Mouse (Mus musculus): ENCODE results near the gene Pgm3. TPM values are rescaled to one million over a fixed set of nuclear protein-coding genes. Genes with fewer than 3 reads are reported as not detected.

The Pgm3 gene
- polyA plus RNA-seq, 1 experiment from 2014 or later = 34.0 TPM

DNA sequence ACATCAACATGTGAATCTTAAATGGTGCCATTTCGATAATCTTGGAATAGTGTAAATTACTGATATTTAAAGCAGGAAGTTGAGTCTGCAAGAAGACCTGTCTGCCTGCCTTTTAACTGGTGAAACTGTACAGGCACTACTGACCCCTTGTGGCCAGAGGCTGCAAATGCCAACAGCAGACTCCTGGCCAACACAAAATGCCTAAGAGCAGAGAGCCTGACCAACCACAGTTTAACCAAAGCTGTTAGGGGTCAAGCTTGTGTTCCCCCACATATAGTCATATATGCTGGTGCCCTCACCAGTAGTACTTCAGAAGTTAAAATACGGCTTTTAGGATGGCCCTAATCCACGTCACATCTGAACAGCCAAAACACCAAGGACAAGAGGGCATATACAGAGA lies 12.1 kb upstream of the Pgm3 start:
- Histone ChIP-seq H3K36me3 (replicated peaks) (no peaks in the 10 kb centered on the region), H3K9me3 (no peaks in the 10 kb centered on the region), H3K4me1 (no peaks in the 10 kb centered on the region), H3K4me3 (no peak overlapping the region), H3K27me3 (replicated peaks; ENCODE audit: low read depth, poor library complexity, severe bottlenecking) (no peaks in the 10 kb centered on the region), H3K27ac (replicated peaks) (no peak overlapping the region)
- peak; percentile 70 for DNase-seq (ENCODE audit: low spot score)
- WGBS = 59% methylated on average over 3 of the region's 3 CpGs

DNA sequence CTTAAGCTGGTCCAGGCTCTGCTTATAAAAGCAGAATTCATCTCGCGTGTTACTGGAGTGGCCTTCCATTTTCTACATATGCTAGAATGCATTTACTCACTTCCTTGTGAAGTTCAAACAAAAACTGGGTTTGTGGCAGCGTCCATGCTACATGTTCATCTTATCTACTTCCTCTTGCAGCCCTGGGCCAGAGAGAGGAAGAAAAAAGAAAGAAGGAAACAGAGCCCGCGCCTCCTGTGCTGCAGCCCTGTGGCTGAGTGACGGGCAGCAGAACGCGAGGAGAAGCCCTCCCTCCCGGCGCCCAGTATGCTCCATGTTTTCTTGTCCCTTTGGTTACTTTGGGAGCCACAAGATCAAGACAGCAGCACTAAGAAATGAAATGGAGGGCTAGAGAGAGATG lies 8.0 kb upstream of the Pgm3 start:
- no peaks in the 10 kb centered on the region for H3K4me1 ChIP-seq
- no peaks in the 10 kb centered on the region for H3K27me3 ChIP-seq (replicated peaks; ENCODE audit: low read depth, poor library complexity, severe bottlenecking)
- WGBS = 92% methylated on average over 10 of the region's 10 CpGs
- H3K9me3 ChIP-seq = no peaks in the 10 kb centered on the region
- no peak overlapping the region for H3K27ac ChIP-seq (replicated peaks)
- no peak overlapping the region for H3K4me3 ChIP-seq
- DNase-seq (ENCODE audit: low spot score) = no peak
- no peaks in the 10 kb centered on the region for H3K36me3 ChIP-seq (replicated peaks)

DNA sequence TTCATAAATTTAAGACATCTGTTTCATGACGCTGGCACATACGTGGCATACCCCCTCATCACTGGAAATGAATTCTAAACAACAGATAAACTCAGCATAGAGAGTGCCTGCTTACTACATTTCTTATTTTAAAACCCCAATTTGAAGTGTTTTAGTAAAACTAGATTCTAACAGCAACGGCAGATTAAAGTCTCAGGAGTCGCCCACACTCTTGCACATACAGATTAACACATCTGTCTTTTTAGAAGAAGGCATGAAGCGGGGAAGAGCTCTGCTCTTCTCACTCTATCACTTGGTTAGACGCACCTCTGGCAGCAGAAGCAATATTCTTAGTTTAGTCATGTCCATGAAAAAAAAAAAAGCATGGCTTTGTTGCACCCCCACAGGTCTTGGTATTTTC lies 3.5 kb upstream of the Pgm3 start:
- peaks cover 19% of the 10 kb centered on the region for H3K4me1 ChIP-seq
- 92% methylated on average over 6 of the region's 6 CpGs for WGBS
- no peaks in the 10 kb centered on the region for H3K36me3 ChIP-seq (replicated peaks)
- DNase-seq (ENCODE audit: low spot score) = no peak
- H3K27me3 ChIP-seq (replicated peaks; ENCODE audit: low read depth, poor library complexity, severe bottlenecking) = no peaks in the 10 kb centered on the region
- H3K9me3 ChIP-seq = no peaks in the 10 kb centered on the region
- H3K27ac ChIP-seq (replicated peaks) = no peak overlapping the region
- no peak overlapping the region for H3K4me3 ChIP-seq

DNA sequence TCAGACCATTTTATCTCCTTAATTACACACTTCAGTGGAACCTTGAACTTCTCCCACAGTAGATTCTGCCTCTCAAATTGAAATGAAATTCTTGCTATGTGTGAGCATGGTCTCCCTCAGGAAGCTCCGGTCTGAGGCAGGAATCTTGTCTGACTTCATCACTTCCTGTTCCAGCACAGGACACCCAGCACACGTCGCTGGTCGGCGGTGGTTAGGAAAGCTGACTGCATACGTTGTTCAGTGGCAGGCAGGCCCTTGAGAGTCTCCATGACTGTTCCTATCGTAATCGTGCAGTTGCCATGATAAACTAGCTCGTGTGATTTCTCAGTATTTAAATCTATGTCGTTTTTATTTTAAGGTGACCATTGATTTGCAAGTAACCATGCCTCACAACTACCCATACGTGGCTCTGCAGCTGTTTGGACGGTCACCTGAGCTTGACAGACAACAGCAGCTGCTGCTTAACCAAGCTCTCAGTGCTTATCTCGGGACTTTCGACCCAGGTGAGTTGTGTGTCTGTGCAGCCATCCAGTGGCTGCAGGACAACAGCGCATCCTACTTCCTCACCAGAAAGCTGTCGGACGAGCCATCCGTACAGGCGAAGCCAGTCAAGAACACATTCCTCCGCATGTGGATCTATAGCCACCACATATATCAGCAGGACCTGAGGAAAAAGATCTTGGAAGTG lies 2.1 kb upstream of the Pgm3 start:
- no peak for DNase-seq (ENCODE audit: low spot score)
- Histone ChIP-seq H3K4me1 (peaks cover 20% of the 10 kb centered on the region), H3K4me3 (no peak overlapping the region), H3K36me3 (replicated peaks) (peaks cover 10% of the 10 kb centered on the region), H3K27me3 (replicated peaks; ENCODE audit: low read depth, poor library complexity, severe bottlenecking) (no peaks in the 10 kb centered on the region), H3K27ac (replicated peaks) (no peak overlapping the region), H3K9me3 (no peaks in the 10 kb centered on the region)
- WGBS = 84% methylated on average over 20 of the region's 20 CpGs

DNA sequence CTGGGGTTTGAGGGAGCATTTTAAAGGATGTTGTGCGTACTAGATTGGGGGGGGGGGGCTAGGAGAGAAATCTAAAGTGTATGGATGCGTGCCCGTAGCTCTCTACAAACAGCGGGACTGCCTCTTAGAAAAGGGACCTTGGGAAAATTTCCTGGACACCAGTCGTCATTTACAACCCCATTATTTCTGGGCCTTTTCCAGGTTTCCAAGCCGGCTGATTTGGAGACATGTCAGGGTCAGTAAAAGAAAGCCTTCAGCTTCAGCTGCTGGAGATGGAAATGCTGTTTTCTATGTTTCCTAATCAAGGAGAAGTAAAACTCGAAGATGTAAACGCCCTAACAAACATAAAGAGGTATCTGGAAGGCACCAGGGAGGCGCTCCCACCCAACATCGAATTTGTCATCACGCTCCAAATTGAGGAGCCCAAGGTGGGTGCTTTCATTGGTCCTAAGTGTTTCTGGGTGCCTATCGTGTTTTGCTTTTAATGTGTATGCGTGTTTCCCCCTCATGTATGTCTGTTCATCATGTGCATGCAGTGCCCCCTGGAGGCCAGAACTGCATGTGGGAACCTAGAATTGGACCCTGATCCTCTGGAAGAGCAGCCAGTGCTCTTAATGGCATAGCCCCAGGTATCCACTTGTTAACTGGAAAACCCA lies 1.1 kb upstream of the Pgm3 start:
- peaks cover 14% of the 10 kb centered on the region for H3K36me3 ChIP-seq (replicated peaks)
- DNase-seq (ENCODE audit: low spot score) = peak; percentile 84
- H3K27me3 ChIP-seq (replicated peaks; ENCODE audit: low read depth, poor library complexity, severe bottlenecking) = no peaks in the 10 kb centered on the region
- H3K4me1 ChIP-seq = peaks cover 20% of the 10 kb centered on the region
- peak overlapping the region; percentile 80 for H3K4me3 ChIP-seq
- 9% methylated on average over 13 of the region's 13 CpGs for WGBS
- no peak overlapping the region for H3K27ac ChIP-seq (replicated peaks)
- no peaks in the 10 kb centered on the region for H3K9me3 ChIP-seq

DNA sequence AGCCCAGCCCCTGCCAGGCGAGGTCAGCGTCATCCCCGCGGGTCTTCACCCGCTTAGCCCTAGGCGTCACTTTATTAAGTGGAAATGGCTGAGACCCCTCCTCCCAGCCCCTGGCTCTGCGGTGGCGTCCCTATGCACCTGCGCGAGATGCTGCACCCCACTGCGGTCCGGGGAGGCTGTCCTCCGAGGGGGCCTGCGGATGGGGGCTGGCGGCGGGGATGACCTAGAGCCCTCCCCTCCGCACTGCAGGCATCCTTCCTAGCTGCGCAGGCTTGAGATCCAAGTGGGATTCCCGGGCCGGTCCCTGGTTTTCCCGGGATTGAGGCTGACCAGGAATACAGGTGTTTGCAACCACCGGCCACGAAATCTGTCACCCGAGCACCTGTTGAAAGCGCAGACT lies 554 bp upstream of the Pgm3 start:
- peak overlapping the region; percentile 83; the same call in 1 of the 2 replicates for H3K27ac ChIP-seq (replicated peaks)
- H3K9me3 ChIP-seq = no peaks in the 10 kb centered on the region
- peak overlapping the region; percentile 80 for H3K4me3 ChIP-seq
- H3K4me1 ChIP-seq = peaks cover 20% of the 10 kb centered on the region
- no peaks in the 10 kb centered on the region for H3K27me3 ChIP-seq (replicated peaks; ENCODE audit: low read depth, poor library complexity, severe bottlenecking)
- WGBS = under 1% methylated on average over 25 of the region's 25 CpGs
- peaks cover 19% of the 10 kb centered on the region for H3K36me3 ChIP-seq (replicated peaks)
- DNase-seq (ENCODE audit: low spot score) = no peak

DNA sequence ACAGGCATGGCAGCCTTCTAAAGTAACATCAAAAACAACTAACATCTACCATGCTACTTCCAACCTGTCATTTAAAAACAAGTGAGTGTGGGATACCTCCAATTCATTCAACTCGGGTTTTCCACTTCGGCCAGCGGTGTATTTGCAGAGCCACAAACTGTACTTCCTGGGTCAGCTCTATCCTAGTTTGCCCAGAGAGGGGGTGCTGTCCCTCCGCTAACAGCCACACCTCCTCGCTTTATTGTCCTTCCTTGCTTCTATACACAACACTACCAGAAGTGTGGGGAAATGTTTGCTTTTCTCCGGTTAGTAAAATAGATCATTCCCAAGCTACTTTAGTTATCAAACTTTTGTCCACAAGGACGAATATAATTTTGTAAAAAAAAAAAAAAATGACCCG lies 696 bp downstream of the Pgm3 start:
- peaks cover 32% of the 10 kb centered on the region for H3K36me3 ChIP-seq (replicated peaks)
- H3K27ac ChIP-seq (replicated peaks) = no peak overlapping the region
- H3K27me3 ChIP-seq (replicated peaks; ENCODE audit: low read depth, poor library complexity, severe bottlenecking) = no peaks in the 10 kb centered on the region
- peak overlapping the region; percentile 80 for H3K4me3 ChIP-seq
- no peaks in the 10 kb centered on the region for H3K9me3 ChIP-seq
- WGBS = 21% methylated on average over 8 of the region's 8 CpGs
- no peak for DNase-seq (ENCODE audit: low spot score)
- peaks cover 20% of the 10 kb centered on the region for H3K4me1 ChIP-seq

DNA sequence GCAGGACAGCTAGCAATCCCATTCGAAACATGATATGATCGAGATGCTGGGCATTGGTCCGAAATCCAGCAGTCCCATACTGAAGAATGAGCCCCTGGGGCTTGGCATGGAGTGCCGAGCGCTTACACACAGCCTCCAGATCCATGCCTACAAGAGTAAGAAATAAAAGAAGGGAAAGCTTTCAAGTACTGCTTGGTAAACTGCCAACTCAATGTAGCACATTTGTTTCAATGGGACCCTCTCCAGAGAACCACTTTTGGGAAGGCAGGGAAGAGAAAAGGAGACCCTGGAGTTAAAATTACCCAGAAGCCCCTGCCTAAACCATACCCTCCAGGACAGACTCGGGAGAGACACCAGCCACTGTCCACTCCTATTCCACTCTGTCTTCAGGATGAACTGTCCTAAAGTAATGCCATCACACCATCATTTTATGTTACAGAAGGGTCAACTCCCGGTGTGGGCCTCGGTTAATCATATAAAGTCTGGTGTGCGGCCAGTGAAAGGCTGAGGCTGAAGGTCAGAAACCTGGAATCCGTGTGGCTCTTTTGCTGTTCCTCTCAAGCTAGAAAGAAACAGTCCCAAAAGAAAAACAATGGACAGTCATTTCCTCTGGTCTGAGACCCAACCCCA lies 1.3 kb downstream of the Pgm3 start:
- Histone ChIP-seq H3K27me3 (replicated peaks; ENCODE audit: low read depth, poor library complexity, severe bottlenecking) (no peaks in the 10 kb centered on the region), H3K4me1 (peaks cover 20% of the 10 kb centered on the region), H3K4me3 (peak overlapping the region; percentile 80), H3K36me3 (replicated peaks) (peaks cover 37% of the 10 kb centered on the region), H3K9me3 (no peaks in the 10 kb centered on the region), H3K27ac (replicated peaks) (no peak overlapping the region)
- WGBS = 81% methylated on average over 10 of the region's 10 CpGs
- DNase-seq (ENCODE audit: low spot score) = no peak

DNA sequence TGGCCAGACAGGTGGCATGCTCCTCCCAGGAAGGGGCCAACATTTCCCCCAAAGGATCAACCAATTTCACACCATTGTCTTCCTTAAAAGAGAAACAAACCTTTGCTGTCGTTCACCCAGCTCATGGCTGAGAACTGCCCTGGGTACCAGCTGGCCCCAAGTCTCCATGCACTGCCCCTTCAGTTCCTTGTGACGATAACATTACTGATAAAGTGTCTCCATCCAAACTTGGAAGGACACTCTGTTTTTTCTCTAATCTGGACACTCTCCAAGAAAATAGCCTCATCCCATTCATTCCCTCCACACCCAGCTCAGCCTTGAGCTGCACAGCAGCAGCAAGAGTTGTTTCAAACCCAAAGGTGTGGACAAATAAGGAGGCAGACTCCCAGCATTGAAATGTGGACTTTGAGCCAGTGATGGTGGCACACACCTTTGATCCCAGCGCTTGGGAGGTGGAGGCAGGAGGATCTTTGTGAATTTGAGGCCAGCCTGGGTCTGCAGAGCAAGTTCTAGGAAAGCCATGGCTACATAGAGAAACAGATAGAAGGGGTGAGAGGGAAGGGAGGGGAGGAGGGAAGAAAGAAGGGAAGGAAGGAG lies 2.2 kb downstream of the Pgm3 start:
- WGBS = 85% methylated on average over 3 of the region's 3 CpGs
- peaks cover 47% of the 10 kb centered on the region for H3K36me3 ChIP-seq (replicated peaks)

DNA sequence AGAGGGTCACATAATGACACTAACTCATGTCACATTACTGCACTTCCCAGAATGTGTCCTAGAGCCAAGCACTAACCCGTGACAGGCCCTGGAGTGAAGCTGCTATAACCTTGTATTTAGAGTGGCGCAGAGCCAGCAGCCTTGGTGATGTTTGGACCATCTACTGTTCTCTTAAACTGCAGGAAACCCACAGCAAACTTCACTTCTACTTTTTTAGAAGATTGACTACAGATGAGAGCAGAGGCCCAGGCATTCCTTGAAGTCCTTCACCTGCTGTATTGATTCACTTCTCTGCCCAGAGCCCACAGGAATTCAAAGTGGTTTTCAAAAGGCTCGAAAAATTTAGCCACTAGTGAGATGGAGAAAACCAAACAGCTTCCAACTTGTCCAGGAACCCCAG lies 11.1 kb downstream of the Pgm3 start:
- 90% methylated on average over 3 of the region's 3 CpGs for WGBS

More for the DNA sequence above, 2.2 kb downstream of the Pgm3 start:
- no peaks in the 10 kb centered on the region for H3K9me3 ChIP-seq
- no peak overlapping the region for H3K4me3 ChIP-seq
- DNase-seq (ENCODE audit: low spot score) = no peak
- H3K27ac ChIP-seq (replicated peaks) = no peak overlapping the region
- no peaks in the 10 kb centered on the region for H3K27me3 ChIP-seq (replicated peaks; ENCODE audit: low read depth, poor library complexity, severe bottlenecking)
- H3K4me1 ChIP-seq = peaks cover 20% of the 10 kb centered on the region

DNA sequence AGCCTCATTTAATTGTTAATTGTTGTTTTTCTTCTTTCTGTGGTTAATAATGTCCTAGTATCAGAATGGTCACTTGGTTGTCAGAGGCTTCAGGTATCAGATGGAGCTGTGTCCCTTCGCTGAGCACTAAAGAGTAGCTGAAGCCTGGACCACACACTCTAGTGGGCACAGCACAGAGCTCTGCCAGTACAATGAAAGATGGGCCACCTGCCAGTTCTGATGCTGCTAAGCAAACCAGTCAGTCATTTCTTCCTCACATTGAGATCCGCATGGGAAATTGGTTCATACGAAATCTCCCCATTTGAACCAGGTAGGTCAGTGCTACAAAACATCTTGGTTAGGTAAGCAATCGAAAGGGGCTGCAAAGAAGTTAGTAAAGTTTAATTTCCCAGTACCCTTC lies 17.0 kb downstream of the Pgm3 start:
- H3K4me3 ChIP-seq = no peak overlapping the region
- peaks cover 90% of the 10 kb centered on the region for H3K36me3 ChIP-seq (replicated peaks)
- no peaks in the 10 kb centered on the region for H3K4me1 ChIP-seq
- WGBS = 93% methylated on average over 4 of the region's 4 CpGs
- no peaks in the 10 kb centered on the region for H3K27me3 ChIP-seq (replicated peaks; ENCODE audit: low read depth, poor library complexity, severe bottlenecking)
- H3K9me3 ChIP-seq = no peaks in the 10 kb centered on the region
- no peak for DNase-seq (ENCODE audit: low spot score)
- H3K27ac ChIP-seq (replicated peaks) = no peak overlapping the region

More for the DNA sequence above, 11.1 kb downstream of the Pgm3 start:
- H3K27ac ChIP-seq (replicated peaks) = no peak overlapping the region
- H3K4me3 ChIP-seq = no peak overlapping the region
- no peaks in the 10 kb centered on the region for H3K9me3 ChIP-seq
- no peaks in the 10 kb centered on the region for H3K27me3 ChIP-seq (replicated peaks; ENCODE audit: low read depth, poor library complexity, severe bottlenecking)
- H3K36me3 ChIP-seq (replicated peaks) = peaks cover 95% of the 10 kb centered on the region
- DNase-seq (ENCODE audit: low spot score) = no peak
- H3K4me1 ChIP-seq = no peaks in the 10 kb centered on the region

DNA sequence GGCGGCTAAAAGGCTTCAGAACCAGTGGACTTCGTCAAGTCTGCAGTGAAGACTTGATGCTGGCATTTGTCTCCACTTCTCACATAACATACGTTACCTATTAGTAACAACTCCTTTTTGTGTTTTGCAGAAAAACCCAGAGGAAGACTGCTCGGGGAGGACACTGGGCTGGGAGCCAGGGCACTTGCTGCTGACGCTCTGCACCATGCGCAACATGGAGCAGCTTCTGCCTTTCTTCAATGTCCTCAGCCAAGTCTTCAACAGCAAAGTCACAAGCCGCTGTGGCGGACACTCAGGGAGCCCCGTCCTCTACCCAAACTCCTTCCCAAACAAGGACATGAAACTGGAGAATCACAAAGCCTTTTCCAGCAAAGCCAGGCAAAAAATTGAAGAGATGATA lies 17.8 kb downstream of the Pgm3 start:
- DNase-seq (ENCODE audit: low spot score) = no peak
- no peak overlapping the region for H3K27ac ChIP-seq (replicated peaks)
- no peaks in the 10 kb centered on the region for H3K9me3 ChIP-seq
- H3K4me1 ChIP-seq = no peaks in the 10 kb centered on the region
- 92% methylated on average over 9 of the region's 9 CpGs for WGBS
- no peak overlapping the region for H3K4me3 ChIP-seq
- H3K27me3 ChIP-seq (replicated peaks; ENCODE audit: low read depth, poor library complexity, severe bottlenecking) = no peaks in the 10 kb centered on the region
- peaks cover 90% of the 10 kb centered on the region for H3K36me3 ChIP-seq (replicated peaks)

Measured in embryonic facial prominence, embryonic 10.5 days (tissue).